Mouse (Mus musculus) right cerebral cortex, postnatal 25 days (tissue): ENCODE data around the gene Slc31a1.

Experiments
- DNase-seq: peaks from one replicate; pipeline ENCODE4 v3.0.0; 2022

Slc31a1 gene

DNA sequence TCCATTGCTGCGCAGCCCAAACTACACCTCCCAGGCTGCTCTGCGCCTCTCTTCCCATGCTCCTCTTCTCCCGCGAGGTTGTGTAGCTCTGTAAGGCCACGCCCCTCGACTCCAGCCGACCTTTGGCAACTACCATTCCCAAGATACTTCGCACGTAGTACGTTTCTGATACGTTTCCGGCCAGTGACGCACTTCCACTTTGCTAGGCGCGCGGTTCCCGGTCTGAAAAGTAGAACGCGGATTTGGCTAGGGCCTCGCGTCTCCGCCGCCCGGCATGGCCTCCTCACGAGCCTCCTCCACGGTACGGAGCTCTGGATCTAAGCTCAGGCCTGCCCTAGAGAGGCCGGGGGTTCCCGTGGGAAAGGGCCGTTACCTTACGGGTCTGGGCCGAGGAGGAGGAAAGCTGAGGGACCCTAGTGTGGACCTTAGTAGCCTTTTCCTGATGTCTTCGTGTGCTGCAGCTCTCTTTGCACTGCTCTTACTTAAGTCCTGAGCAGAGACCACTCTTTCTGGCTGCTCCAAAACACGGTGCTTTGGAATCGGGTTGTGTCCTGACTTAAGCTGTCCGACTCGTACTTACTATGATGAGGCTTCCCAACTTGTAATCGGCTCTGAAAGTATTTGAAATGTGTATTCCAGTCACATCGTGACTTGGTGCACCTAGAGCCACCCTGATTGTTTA lies 48.2 kb downstream of the Slc31a1 start, which contains the start of the genes Cdc26 and Prpf4:
Gene Cdc26 (minus strand): TSS at position 42 of the 682 bp plus-strand sequence.
Gene Prpf4 (plus strand): TSS at position 197 of the 682 bp plus-strand sequence.
- DNase-seq = peak; percentile 97

DNA sequence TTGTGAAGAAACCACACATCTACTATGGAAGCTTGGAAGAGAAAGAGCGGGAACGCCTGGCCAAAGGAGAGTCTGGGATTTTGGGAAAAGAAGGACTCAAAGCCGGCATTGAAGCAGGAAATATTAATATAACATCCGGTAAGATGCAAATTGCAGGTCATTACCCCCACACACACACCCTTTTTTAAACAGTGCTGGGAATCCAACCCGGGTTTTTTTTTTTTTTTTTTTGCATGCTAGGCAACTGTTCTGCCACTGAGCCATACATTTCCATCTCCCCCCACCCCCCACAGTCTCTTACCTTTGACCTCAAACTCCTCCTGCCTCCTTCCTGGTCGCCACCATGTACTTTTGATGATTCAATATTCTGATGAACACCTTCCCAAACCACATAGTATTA lies 49.1 kb downstream of the Slc31a1 start:
- no peak for DNase-seq

DNA sequence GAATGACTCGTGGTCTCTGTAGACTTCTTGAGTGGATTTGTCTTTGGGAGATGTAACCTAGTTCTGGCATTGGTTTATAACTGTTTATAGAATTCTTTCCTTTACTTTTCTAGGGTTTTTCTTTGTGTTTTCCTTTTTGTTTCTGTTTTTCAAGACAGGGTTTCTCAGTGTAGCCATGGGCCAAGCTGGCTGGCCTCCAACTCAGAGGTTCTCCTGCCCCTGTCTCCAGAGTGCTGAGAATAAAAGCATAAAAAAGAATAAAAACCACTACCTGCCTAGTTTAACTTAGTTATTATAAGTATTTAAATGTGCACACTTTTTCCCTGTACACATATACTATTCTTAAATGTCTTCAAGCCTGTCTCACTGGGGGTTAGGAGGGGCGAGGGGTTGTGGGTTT lies 49.8 kb downstream of the Slc31a1 start:
- DNase-seq = no peak

DNA sequence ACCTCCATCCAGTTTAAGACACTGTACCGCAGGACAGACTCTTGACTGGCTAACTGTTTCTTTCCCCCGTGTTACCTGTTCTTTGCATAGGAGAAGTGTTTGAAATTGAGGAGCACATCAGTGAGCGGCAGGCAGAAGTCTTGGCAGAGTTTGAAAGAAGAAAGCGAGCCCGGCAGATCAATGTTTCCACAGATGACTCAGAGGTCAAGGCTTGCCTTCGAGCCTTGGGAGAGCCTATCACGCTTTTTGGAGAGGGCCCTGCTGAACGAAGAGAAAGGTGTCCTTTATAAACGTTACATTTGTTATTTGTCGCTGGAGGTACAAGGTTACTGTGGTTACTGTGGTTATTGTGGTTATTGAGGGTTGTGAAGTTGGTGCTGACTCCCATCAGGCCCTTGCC lies 51.1 kb downstream of the Slc31a1 start:
- no peak for DNase-seq

DNA sequence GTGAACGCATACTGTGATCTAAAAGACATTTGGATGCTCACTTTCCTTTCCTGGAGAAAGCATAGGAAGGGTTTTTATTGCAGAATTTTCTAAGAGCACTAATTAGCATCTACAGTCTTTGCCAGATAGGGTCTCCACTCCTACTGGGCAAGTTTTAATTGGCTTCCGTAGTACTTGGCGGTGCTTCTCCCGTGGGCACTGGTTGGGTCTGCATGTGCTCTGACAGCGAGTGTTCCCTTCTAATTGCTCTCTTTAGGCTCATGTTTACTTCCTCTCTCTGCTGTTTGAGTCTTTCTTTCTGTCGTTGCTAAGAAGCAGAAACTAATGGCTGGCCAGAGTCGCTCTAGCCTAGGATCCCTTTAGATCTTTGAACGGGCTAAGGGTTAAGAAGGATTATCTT lies 57.9 kb downstream of the Slc31a1 start:
- no peak for DNase-seq

DNA sequence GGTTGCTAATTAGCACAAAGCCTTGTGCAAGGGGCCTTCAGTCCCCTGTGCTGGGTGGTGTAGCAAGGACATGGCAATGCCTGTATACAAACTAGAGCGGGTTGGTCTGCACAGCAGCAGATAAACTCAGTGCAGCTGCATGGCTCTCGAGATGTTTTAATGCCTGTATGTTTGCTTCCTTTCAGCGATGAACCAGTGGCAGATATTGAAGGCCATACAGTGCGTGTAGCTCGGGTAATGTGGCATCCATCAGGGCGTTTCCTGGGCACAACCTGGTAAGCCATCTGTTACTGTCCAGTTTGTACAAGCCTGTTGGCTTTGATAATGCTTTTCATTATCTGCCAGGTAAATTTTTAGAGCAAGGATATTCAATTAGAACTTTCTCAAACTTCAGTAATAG lies 58.6 kb downstream of the Slc31a1 start:
- no peak for DNase-seq

DNA sequence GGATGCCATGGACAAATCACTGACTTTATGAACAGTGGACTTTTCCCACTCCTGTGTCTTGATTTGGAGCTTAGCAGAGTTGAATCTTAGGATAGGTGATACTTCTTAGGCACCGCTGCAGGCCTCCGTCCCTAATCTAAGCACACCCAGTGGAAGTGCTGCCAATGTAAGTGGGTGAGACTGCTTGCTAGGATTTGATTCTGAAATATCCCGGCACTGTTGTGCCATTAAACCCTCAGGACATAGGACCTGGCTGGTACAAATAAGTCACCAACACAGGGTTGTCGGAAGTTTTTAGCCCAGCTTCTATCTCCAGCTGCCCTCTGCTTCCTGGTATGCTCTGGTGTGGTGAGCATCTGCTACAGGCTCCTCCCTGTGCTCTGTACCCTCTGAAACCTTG lies 65.4 kb downstream of the Slc31a1 start:
- no peak for DNase-seq

DNA sequence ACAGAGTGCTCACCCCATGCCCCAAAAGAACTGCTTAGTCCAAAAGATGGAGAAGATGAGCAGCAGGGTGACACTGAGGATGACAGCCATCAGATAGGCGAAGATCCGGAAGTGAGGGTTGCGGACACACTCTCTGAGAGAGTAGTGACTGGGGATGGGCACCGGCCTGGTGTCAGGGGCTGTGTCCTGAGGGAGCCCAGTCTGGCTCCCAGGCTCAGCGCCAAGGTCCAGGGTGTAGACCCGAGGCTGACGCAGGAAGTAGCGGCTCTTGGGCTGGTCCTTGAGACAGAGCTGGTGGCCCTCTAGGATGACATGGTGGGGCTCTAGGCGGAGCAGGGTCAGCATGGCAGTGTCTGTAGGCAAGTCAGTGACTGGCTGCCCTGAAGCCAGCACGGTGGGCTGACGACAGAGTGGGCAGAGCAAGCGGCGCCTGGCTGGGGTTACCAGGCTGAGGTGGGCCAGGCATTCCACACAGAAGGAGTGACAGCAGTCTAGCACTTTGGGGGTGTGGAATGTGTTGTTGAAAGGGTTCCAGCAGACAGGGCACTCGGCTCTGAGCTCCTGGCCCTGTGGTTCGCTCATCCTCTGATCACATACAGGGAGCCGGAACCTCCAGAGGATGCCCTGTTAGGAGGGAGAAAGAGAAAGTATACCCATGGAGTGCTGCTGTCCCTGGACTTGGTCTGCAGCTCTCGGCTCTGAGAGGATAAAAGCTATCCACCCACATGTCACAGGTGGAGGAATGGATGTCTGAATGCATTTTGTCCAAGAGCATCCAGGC lies 67.6 kb downstream of the Slc31a1 start:
- no peak for DNase-seq

DNA sequence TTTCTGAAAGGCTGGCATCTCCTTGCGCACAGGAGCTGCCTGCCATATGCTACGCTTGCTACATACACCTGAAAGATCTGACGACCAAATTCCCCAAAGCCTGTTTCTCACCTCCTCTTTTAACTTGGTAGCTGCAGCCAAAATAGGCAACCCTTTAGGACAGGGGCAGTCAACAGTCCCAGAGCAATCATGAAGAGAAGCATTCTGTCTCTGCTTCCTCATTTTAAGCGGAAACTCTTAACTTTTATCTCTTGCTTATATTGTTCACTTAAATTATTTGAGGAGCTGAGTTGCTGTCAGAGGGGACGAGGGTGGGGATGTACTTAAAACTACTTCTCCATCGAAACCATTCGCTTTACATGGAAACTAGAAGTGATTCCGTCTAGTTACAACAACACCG lies 69.1 kb downstream of the Slc31a1 start:
- no peak for DNase-seq

DNA sequence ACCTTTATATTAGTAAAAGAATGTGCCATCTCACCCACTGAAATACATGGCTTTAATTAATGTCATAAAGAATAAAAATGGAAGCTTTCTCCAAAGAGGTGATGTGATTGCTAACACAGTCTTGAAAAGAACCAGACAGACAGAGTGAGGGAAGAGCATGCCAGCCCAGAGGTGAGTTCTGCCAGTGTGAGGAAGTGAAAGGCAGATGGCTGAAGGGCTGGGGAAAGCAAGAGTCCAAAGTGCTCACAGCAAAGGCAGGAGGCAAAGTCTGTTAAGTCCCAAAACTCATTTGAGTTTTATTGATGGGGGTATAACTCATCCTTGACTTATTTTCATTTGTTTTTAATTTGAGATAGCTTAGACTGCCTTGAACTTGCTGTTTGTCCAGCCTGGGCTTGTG lies 70.2 kb downstream of the Slc31a1 start:
- no peak for DNase-seq

DNA sequence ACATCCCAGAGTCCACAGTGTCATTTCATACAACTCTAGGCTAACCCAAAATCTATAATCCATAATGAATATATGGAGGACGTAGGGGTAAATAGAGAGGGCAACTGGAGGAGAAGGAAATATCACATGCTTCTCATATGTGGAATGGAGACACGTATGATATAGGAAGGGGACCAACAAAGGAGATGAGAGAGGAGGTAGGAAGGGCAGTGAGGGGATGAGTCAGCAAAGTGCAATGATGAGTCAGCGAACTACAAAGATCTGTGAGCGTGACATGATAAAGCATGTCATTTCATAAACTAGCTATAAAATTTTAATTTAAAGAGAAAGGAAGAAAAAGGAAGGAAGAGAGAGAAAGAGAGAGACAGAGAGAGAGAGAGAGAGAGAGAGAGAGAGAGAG lies 71.0 kb downstream of the Slc31a1 start:
- no peak for DNase-seq

DNA sequence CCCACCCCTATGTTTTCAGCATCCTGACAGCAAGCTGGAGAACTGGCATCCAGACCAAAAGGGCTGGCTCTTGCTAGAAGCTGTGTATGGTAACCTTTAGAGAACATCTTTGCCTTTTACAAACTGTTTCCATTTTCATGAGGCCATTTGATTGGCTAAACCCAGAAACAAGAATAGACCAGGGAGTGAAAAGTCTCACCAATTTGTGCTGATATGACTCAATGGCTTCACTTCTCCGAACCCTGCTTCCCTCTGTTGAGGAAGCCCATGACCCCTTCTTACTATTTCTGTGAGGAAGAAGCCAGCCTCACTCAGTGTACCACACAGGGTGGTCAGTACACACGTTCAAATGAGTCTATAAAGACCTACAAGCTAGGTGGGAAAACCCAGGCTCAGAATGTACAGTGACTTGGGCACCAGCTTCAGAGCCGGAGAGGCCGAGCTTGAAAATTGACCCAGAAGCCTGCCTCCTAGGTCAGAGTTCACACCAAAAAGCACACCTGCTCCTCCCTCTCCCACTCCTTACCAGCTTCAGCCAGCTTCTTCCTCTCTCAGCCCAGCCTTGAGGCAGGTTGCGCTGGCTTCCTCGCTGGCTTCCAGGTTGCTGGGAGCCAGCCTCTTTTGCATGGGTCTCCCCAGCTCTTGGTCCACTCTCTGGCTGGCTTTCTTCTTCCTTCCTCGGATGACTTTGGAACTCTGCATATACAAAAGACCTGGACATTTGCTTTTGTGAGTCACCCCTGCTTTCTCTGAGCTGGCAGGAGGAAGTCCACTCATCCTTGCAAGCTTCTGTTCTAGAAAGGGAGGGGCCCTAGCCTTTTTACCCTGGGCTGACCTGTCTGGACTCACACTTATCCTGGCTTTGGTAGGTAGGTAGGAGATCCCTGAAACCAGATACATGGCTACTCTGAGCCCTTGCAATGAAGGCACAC lies 73.7 kb downstream of the Slc31a1 start:
- DNase-seq = no peak

DNA sequence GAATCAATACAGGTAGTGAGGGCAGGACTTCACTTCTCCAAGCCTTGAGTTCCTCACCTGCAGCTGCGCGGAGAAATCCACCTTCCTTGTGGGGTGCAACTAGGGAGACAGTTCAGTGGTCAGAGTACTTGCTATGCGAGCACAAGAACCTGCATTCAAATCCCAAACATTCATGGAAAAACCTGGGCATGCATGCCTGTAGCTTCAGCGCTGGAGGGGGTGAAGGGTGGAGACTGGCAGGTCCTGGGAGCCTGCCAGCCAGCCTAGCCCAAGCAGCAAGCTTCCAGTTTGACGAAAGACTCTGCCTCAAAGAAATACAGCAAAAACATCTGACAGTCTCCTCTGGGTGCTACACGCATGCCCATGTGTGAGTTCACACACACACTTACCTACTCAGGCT lies 74.6 kb downstream of the Slc31a1 start, which contains the start of gene Rnf183:
Gene Rnf183 (minus strand): TSS at position 172 of the 400 bp plus-strand sequence.
- no peak for DNase-seq

DNA sequence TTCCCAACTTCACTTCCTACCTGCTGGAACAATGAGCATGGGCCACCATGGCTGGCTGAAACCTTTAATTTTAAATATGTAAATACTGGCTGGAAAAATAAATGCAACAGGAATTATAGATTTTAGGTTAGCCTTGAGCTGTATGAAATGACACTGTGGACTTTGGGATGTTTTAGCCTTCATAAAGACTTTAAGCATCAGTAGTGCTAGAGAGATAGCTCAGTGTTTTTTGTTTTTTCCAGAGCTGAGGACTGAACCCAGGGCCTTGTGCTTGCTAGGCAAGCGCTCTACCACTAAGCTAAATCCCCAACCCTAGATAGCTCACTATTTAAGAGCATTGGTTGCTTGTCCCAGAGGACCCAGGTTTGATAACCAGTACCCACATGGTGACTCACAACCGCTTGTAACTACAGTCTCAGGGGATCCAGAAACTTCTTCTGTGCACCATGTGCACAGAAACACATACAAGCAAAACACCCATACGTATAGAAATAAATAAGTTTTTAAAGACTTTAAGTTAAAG lies 76.8 kb downstream of the Slc31a1 start:
- no peak for DNase-seq

DNA sequence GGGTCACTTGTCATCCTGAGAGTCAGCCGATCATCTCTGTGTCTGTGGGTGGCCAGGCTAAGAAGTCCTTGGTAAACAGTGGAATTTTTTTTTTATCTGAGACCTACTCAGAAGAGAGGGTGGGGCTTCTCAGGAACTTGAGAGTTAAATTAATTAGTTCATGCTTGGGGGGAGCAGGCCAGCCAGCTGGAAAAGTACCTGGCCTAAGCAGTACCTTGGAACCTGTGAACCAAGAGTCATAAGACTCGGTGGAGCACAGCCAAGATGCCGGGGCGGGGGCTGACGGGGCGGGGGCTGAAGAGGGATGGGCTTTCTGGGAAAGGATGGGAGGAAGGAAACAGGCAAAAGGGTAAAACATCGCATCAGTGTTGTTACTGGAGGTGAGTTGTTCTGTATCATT lies 77.3 kb downstream of the Slc31a1 start:
- no peak for DNase-seq

DNA sequence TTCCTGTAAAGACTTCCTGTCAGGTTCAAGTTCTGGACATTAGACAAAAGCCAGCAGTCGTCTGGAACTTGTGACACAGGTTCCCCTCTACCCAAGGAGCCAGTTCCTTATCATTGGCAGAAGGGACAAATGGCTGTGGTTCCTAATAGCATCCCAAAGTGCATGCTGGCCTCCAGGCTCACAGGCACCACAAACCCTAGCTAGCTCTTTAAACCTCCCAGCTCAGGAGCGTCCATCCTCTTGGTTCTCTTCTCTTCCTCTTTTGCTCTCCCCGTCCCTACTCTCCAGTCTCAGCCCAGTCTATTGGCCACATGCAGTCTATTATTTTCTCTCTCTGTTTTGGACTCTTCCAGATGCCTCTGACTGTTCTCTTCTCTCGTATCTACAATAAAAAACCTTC lies 79.3 kb downstream of the Slc31a1 start:
- no peak for DNase-seq

DNA sequence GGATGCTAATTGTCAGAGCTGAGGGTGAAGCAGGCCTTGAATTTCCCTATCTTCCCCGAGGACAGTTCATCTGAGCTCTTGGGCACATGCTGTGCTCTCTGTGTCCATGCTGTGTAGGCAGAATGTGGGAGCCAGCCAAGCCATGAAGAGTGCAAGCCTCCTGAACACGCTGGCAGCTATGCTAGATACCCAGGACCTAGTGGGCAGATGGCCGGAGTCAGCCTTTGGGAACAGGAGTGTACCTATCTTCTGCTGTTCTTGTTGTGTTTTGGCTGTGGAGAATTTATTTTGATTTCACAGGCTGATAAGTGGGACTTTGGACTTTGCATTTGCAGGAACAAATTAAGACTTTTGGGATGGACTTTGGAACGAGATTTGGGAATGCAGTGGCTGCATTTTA lies 80.0 kb downstream of the Slc31a1 start:
- DNase-seq = no peak

DNA sequence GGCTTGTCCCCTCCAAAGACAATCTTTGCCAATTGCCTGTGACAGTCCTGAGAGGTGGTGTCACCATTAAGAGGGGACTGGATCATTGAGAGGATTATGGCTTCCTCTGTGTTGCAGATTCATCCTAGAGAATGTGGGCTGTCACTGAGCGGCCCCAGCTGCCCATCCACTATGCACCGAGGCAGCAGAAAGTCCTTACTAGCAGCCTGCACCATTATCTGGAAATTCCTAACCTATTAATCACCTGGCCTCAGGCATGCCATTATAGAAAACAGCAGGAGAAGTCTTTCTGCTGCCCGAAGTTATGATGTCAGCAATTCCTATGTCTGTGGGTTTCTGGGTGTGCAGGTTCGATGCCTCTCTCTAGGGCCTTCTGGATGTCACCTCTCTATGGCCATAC lies 80.5 kb downstream of the Slc31a1 start:
- no peak for DNase-seq
